In the genomic region with DNA sequence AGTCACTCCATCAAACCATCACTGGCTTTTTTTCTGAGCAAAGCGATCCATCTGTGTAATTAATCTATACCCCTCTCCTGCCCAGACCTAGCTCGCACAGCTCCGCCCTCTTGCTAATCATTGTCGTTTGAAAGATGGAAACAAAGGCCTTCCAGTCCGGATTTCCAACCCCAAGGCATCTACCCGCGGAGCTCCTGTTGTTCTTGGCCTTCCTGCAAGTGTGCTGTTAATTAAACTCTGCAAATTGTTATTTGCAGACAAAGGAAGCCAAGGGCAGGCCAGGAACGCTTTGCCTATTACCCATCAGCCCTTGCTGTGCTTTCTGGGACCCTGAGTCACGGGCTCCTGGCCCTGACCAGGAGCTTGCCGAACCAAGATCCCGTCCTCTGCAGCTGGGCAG, we compare ENCODE assay signal across 13 mouse cellular contexts.
A peak's percentile ranks its signal among the peaks of the same experiment; 100 is the strongest.
DNase-seq lines count a peak whose midpoint lies in the region; ATAC-seq lines count a peak whose summit lies in the region.
"Had no signal": no experiment of that assay in that cellular context is flagged by ENCODE, and none has a peak within 500 bp of the region (broad histone marks: within the 10 kb centered on the region; RNA-seq: fewer than 3 reads in every experiment).

No protein-coding gene starts in this region.

- H3K4me3 ChIP-seq in forebrain, embryonic 14.5 days (ENCODE audit: low read depth, low read length), result no peak overlapping the region
- H3K4me3 ChIP-seq in liver, embryonic 12.5 days, result no peak overlapping the region
- H3K4me3 ChIP-seq: heart, embryonic 12.5 days had no signal

- H3K9ac ChIP-seq in forebrain, embryonic 14.5 days (ENCODE audit: low read length), result no peak overlapping the region
- H3K9ac ChIP-seq in liver, embryonic 12.5 days, result no peak overlapping the region
- H3K9ac ChIP-seq: heart, embryonic 12.5 days had no signal

- peak; percentile 69; the same call in 1 of the 2 replicates for ATAC-seq in forebrain, embryonic 14.5 days
- ATAC-seq in liver, embryonic 12.5 days, result no peak

- no peaks in the 10 kb centered on the region for H3K36me3 ChIP-seq in forebrain, embryonic 14.5 days (ENCODE audit: control insufficient read depth, insufficient read depth, low read length)
- H3K36me3 ChIP-seq in liver, embryonic 12.5 days, result no peaks in the 10 kb centered on the region
- H3K36me3 ChIP-seq: heart, embryonic 12.5 days had no signal

- WGBS in forebrain, embryonic 14.5 days, result 2% methylated on average over 11 of the region's 11 CpGs
- WGBS in liver, embryonic 12.5 days (ENCODE audit: insufficient replicate concordance), result 53% methylated on average over 11 of the region's 11 CpGs

- no peaks in the 10 kb centered on the region for H3K4me1 ChIP-seq in forebrain, embryonic 14.5 days (ENCODE audit: control insufficient read depth, insufficient read depth, low read length)
- no peaks in the 10 kb centered on the region for H3K4me1 ChIP-seq in liver, embryonic 12.5 days

- H3K4me2 ChIP-seq in forebrain, embryonic 14.5 days (ENCODE audit: low read length), result peak overlapping the region; percentile 6; the same call in 1 of the 2 replicates
- no peak overlapping the region for H3K4me2 ChIP-seq in liver, embryonic 12.5 days
- H3K4me2 ChIP-seq: heart, embryonic 12.5 days had no signal

- no peak overlapping the region for H3K27ac ChIP-seq in forebrain, embryonic 14.5 days (ENCODE audit: low read depth, low read length)
- no peak overlapping the region for H3K27ac ChIP-seq in liver, embryonic 12.5 days

- H3K27me3 ChIP-seq in forebrain, embryonic 14.5 days (replicated peaks; ENCODE audit: control insufficient read depth, insufficient read depth, low read length), result no peaks in the 10 kb centered on the region
- no peaks in the 10 kb centered on the region for H3K27me3 ChIP-seq in liver, embryonic 12.5 days (replicated peaks)
- H3K27me3 ChIP-seq: heart, embryonic 12.5 days had no signal

- no peaks in the 10 kb centered on the region for H3K9me3 ChIP-seq in forebrain, embryonic 14.5 days (replicated peaks; ENCODE audit: control insufficient read depth, low read length)
- no peaks in the 10 kb centered on the region for H3K9me3 ChIP-seq in liver, embryonic 12.5 days (replicated peaks)
- H3K9me3 ChIP-seq: heart, embryonic 12.5 days had no signal

- DNase-seq in embryo, embryonic 10 days (ENCODE audit: low spot score), result peak; percentile 6
- no peak for DNase-seq in embryo, embryonic 9.5 days (ENCODE audit: extremely low spot score)
- peak; percentile 87 for DNase-seq in Muller cell, postnatal 12 days (ENCODE audit: inconsistent ontology term)
- DNase-seq in forebrain, embryonic 14.5 days (ENCODE audit: low spot score), result peak; percentile 80
- peak; percentile 34 to 48 for DNase-seq in kidney, postnatal 4 days
- no peak for DNase-seq in thymus, adult 18-20 months
- DNase-seq in thymus, postnatal 4 days, result no peak
- DNase-seq: cerebellum, postnatal 36 days; layer of hippocampus, adult 9-11 months; liver; spleen, adult 18-20 months had no signal

Comparison
In these comparisons a context has a peak if more than half of its experiments do, and no peak if none do; other contexts are left out.
1. DNase-seq: peak in embryo, embryonic 10 days (single experiment), Muller cell, postnatal 12 days (single experiment), forebrain, embryonic 14.5 days (single experiment) and kidney, postnatal 4 days (2 of 2); none in embryo, embryonic 9.5 days (single experiment), thymus, adult 18-20 months (0 of 2) and thymus, postnatal 4 days (single experiment).